Mouse (Mus musculus): ENCODE measurements around the gene Tmem247.

Tmem247 gene

DNA sequence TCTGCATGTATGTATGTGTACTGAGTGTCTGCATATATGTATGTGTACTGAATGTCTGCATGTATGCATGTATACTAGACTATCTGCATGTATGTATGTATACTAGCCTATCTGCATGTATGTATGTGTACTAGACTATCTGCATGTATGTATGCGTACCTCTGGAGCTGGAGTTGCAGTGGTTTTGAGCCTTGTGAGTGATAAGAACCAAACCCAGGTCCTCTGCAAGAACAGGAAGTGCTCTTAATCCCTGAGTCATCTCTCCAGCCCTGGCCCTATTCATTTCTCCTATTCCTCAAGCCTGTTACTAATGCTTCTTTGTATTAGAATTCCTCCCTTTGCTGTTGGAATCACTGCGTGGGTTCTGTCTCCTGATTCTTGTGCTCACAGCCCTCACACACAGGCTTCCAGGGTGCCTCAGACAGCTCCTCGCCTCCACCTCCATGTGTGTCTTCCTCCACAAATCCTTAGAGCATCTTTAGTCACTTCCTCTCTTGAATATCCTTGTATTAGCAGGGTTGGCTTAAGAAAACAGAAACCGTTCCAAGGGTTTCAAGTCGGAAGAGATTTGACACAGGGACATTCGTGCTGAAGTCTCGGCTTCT is 4.0 kb upstream of the Tmem247 start:
- DNase-seq (ENCODE audit: low spot score in 2 of 2): no peak

DNA sequence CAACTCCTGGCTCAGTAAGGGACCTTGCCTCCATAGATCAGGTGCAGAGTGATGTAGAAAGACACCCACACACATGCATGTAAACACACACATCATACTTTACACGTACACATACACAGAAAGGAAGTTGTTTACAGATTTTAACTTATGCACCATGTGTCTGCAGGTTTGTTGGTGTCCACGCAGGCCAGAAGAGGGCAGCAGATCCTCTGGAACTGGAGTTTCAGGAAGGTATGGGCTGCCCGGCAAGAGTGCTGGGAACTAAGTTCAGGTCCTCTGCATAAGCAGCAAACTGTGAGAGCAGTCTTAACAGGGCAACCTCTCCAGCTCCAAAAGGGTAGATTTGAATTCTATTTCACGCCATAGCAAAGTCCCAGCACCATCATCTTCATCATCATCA is 1.6 kb upstream of the Tmem247 start:
- DNase-seq (ENCODE audit: low spot score in 2 of 2): no peak

DNA sequence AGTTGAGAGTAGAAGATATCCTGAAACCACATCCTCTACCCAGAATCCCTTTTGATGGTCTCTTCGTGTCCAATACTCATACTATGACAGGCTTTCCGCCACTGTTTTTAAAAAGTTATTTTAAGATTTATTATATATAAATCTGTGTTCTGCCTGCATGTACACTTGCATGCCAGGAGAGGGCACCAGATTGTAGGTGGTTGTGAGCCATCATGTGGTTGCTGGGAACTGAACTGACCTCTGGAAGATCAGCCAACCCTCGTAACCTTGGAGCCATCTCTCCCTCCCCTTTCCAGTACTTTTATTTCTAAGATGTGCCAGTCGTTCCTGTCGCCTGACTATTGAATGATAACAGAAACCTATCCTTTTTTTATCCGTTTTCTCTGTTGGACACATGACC is 1.6 kb downstream of the Tmem247 start:
- DNase-seq (ENCODE audit: low spot score in 2 of 2): no peak

DNA sequence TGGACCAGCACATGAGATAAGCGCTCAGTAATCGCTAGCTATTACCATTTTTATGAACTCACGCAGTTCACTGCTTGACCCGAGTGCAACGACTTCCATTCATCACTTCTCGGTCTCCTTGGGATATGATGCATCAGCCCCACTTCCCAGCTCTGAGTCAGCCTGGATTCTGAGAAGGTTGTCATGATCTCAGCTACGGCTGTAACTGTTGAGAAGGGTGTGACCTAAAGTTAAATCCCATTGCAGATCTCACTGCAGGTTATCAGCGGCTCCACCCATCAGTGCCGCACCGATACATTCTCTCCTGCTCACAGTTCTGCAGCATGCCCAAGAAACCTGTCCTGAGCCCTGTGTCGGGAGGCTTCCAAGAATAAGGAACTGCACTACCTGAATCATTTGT is 2.6 kb downstream of the Tmem247 start:
- DNase-seq (ENCODE audit: low spot score in 2 of 2): no peak

DNA sequence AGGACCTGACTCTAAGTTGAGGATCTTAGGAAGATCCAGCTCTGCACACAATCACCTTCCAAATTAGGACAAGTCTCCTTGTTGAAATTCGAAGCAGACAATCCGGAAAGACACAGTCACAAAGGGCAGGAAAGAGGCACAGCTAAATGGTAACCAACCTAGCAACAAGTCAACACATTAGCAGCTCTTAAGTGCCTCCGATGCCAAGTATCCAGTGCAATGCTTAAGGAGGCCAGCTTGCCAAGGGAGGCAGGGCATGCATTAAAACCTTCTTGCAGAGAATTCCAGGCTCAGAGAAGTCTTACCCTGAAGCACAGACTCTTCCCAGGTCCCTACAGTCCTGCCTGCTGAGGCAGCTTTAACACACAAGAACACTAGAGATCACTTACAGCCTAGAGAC is 7.5 kb downstream of the Tmem247 start:
- DNase-seq (ENCODE audit: low spot score in 2 of 2): no peak

DNA sequence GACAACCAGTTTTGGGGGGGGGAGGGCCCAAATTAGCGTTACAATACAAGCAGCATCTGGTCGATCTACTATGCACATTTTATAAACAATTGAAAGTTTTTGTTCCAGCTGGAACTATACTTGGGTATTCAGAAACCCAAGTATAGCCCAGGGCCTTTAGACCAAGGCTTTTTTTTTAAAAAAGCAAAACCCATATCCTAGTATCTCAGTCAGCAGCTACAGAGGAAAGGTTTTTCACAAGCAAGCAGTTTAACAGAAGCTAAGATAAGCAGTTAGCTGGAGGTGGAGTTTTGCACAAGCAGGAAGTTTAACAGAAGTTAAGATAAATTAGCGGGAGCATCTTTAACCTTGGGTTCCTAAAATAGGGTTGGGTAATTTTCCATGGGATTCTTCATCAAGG is 9.7 kb downstream of the Tmem247 start:
- no peak for DNase-seq (ENCODE audit: low spot score in 2 of 2)

DNA sequence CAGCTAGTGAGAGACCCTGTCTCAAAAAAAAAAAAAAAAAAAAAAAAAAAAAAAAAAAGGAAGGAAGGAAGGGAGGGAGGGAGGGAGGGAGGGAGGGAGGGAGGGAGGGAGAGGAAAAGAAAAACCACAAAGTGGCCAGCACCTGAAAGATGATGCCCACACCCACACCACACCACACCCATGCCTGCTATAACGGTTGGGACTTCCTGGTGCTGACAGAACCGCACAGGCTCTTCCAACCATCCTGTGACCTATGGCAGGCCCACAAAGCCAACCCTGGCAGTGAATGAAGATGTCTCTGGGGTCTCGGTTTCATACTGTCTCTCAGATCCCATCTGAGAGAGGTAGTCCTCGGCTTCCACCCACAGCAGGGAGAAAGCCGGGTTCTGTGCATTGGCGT is 12.2 kb downstream of the Tmem247 start:
- DNase-seq (ENCODE audit: low spot score in 2 of 2): no peak

DNA sequence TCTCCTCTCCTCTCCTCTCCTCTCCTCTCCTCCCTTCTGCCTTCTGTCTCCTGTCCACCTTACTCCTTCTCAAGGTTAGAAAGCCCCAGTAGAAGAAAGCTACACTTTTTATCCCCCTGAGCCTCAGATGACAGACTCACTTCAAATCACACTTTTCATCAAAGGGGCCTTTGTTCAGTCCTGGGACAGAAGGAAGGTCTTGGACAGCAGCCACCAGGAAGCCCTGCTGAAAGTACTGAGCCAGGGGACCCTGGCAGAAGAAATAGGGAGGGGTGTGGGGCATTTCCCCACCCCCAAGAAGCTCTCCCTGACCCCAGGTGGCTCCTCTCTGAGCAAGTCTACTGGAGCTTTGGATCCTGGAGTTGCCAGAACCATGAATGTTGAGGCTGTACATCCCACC is 12.8 kb downstream of the Tmem247 start:
- no peak for DNase-seq (ENCODE audit: low spot score in 2 of 2)

DNA sequence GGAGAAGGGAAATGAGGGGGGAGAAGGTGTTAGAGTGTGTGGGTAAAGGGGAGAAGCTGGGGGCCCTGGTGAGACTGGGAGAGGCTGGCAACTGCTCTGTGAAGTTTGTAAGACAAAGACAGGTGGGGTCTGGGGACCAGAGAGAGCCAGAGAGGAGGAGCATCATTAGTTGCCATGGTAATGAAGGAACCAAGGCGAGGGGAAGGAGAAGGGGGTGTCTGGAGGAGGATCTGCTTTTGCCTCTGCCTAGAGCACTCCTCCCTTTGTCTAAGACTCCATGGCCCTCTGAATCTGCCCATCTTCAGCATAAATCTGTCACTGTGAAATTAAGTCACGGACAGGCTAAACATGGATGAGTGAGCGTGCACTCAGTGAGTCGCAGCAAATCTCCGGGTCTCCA is 15.7 kb downstream of the Tmem247 start:
- no peak for DNase-seq (ENCODE audit: low spot score in 2 of 2)

DNA sequence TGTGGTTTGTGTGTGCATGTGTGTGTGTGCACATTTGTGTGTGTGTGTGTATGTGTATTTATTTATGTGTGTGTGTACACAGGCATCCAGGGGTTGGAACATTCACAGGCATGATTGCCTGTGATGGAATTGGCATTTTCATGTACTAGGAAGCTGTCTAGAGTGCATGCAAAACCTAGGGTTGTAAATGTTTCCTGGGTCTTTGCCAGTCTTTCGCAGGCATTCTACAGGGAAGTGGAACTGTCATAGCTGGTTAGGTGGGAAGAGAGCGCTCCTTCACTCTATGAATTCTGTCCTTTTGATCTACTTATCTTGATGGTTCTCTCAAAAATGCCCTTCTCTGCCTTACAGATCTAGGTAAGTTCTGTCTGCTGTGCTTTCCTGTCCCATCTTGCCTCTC is 19.9 kb downstream of the Tmem247 start:
- no peak for DNase-seq (ENCODE audit: low spot score in 2 of 2)

DNA sequence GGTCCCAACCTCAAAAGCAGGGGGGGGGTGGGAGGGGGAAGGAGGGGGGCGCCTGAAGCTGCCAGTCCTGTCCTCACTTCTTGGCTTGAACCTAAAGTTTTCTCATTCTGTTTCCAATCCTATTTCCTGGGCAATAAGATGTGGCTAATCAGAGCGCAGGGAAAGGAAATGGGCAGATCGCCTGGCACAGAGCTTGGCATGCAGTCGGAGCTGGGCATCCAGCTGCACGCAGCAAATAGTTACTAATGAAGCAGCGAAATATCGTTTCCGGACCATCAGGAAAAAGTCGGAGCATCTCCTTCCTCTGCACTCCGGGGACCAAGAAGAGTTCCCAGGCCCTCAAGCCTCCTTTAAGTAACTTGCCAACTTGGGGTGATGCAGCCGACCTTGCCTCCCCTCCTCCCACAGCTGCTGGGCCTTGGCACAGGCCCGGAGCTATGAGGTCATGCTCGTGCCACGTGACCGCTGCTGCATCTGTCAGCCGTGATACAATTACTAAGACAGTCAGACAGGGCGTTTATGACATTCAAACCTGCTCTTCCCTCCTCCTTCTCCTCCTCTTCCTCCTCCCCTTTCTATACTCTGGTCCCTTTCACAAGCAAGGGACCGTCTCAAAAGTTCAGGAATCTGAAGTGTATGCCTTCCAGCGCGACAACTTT is 20.5 kb downstream of the Tmem247 start:
- peak; percentile 33 to 46 for DNase-seq (ENCODE audit: low spot score in 2 of 2)

DNA sequence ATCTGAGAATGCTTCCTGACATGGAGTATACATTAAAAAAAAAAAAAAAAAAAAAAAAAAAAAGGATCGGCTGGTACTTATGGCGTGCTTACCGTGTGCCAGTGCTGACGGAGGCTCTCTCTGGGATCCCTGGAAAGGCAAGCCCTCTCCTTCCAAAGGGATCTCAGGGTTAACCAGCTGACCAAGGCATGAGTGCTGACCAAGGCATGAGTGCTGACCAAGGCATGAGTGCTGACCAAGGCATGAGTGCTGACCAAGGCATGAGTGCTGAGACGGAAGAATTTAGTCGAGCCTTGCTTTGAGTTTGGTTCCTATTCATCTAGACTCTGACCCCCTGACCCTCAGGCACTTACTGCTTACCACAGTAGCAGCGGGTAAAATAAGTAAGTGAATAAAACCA is 21.5 kb downstream of the Tmem247 start:
- no peak for DNase-seq (ENCODE audit: low spot score in 2 of 2)

DNA sequence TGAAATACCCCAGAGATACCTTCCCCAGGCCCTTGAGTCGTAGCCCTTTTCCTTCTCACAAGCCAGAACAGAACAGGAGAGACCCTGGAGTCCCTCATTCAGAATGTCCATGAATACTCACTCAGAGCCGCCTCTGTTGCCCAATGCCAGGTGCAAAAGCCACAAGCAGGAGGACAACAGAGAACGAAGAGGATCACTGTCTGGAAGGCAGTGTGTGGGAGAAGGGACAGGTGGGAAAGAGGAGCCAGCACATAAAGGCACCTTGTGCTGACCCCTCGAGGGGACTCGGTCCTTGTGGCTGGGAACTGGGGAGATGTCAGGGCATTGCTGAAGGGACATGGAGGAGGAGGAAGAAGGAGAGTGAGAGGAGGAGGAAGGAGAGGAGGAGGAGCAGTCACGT is 25.0 kb downstream of the Tmem247 start:
- no peak for DNase-seq (ENCODE audit: low spot score in 2 of 2)

DNA sequence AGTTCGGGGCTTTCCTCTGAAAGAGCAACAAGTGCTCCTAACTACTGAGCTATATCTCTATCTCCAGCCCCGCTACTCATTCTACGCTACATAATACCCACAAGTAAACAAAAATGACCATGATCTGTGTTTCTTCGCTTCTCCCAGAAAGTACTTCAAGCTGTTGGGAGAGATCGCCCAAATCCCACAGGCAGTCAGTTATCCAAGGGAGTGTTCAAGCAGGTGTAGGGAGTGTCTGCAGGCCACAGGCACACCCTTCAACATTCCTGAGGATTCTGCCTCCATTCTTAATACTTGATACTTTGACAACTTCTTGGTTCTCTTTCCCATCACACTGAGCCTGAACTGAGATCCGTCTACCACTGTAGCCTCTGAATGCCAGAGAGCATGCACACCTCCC is 26.0 kb downstream of the Tmem247 start:
- no peak for DNase-seq (ENCODE audit: low spot score in 2 of 2)

DNA sequence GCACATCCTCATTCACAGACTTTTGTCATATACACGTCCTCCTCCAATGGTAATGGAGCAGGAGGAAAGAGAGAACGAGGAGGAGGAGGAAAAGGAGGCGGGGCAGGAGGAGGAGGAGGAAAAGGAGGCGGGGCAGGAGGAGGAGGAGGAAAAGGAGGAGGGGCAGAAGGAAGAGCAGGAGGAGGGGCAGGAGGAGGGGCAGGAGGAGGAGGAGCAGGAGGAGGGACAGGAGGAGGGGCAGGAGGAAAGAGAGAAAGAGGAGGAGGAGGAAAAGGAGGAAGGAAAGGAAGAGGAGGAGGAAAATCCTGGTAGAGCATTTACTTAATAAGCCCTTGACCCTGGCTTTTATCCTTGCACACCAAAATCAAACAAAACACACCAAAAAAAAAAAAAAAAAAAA is 28.9 kb downstream of the Tmem247 start:
- no peak for DNase-seq (ENCODE audit: low spot score in 2 of 2)

DNA sequence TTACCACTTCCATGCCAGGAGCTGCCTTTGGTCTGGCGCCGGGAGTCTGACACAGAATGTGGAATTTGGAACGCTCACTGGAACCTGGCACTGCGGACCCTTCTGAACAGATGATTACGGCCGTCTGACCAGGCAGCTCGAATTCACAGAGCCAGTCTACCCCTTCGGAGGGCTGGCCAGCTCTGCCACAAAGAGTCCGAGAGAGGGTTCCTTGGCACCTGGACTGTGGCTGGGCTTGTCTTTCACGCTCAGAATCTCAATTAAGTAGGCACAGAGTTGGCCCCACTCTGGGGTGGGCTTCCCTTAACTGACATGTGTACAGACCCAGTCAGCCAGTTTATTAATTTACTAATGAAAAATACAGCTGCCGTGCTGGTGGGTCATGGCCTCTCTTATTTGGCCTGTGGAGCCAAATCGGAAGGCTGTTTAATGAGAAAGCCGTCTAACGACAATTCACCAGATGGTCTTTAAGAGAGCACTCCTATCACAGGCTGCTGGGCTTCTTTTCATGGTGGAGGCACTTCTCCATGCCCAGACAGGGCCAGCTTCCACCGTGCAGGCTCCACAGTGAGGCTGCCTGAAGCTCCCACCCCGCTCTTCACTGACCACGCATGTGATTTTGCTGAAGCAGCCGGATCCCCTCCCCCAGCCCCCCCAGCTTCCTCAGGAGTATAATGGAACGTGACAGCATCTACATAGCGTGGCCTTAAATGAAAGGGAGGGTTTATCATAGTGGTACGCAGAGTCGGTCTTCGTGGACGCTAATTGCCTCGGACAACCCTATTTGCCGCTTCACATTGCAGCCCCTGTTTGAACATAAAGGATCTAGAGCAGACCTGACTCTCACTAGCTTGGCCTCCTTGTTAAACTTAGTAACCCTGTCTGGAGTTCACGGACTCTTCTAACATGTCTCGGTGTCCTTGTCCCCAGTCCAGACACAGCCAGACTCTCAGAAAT is 31.0 kb downstream of the Tmem247 start, which contains the start of gene Atp6v1e2:
Gene Atp6v1e2, minus strand, starts transcription at position 58 of the 957 bp plus-strand sequence.
- DNase-seq (ENCODE audit: low spot score in 2 of 2): no peak

DNA sequence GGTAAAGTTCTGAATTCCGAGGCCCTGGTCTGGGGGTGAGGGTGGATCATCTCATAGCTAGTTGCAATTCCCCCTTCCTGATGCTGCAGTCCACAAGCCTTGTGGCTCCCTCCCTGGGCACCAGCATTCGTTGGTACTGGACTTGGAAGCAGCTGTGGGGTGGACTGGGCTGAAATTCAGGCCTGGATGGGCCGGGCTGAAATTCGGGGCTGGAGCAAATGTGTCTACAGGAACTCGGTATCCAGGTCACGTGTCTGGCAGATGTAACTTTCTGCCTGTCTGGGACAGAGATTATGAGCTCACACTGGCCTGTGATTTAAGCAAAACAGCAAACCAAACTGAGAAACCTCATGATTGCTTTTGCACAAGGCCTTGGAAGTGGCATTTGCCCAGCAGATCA is 31.7 kb downstream of the Tmem247 start:
- DNase-seq (ENCODE audit: low spot score in 2 of 2): no peak

DNA sequence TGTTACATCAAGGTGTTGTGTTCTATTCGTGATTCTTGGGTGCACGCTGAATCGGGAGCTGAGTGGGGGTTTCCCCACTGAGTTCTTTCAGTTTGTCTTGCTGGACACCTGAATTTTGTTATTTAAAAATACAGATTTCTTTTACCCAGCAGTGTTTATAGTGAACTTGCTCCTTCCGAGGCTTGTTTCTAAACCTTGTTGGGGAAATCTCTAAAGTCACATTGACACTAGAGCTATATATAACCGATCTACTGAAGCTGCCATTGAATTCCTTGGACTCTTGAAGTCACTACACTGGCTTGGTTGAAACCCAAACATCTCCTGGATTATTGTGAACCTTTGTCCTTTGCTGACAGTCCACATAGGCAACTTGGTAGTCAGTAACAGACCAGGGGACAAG is 40.1 kb downstream of the Tmem247 start:
- no peak for DNase-seq (ENCODE audit: low spot score in 2 of 2)

DNA sequence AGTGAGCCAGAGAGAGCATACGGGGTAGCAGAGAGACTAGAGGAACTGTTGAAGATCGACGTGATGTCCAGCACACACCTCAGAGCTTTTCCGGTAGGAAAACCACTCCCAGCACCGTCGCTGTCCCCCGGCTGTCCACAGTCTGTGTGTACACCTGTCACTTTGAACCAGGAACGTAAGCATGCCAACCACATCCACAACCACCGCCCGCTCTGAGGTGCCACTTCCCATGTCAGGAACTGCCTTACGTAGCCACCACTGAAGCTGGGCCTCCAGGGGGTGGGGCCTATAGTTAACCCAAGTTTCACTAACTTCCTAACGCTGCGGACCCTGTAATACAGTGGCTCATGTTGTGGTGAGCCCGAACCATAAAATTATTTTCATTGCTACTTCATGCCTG is 40.8 kb downstream of the Tmem247 start:
- DNase-seq (ENCODE audit: low spot score in 2 of 2): no peak

DNA sequence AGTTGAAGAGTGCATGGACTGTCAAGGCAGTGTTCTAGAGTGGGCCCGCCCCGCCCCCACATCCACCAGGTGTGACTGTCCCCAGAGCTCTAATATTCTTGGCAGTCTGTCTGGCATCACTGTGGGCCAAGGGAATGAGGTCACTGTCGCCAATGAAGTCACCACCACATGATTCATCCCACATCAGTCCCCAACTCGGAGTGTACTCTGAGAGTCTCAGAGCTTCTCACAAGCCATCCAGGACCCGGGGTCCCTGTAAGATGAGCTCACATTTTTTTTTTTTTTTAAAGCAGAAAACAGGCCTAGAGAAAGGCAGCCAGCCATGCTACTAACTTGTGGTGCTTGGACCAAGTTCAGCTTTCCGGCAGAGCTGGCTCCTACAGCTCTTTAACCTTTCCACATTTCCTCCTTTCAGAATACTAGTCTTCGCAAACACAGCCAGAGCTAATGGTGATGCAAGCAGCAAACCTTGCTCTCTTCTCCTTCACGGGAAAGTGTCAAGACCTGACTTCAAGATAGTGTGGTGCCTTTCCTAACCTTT is 44.2 kb downstream of the Tmem247 start:
- no peak for DNase-seq (ENCODE audit: low spot score in 2 of 2)

DNA sequence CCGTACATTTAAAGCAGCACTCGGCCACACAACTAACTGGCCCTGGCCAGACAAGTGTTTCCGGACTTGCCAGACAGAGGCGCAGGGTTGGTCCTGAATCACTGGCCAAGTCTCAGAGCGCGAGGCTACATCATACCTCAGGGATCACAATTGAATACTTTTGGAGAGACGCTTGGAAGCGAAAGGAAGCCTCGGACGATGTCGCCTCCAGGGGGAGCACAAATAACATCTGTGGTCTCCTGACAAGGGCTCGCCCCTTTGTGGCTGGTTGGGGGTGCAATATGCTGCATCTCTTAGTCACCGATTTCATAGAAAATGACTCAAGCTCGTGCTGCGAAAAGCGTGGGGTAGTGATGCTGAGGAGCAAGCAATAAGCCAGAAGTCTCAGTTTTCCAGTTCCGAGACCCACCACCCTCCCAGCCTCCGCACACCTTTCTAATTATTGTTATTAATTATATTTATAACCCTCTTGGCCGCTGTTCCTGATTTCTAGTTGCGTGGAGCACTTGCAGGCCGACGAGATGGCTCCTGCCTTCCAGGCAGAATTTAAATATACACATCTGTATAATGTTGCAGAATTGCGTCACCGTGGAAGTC is 45.2 kb downstream of the Tmem247 start:
- DNase-seq (ENCODE audit: low spot score in 2 of 2): peak; percentile 77

All from frontal cortex, postnatal 25 days (tissue).